Mouse (Mus musculus): Measurements from ENCODE around the gene Gdap1l1.

GRCm38 (mm10) chr2:163418841-163419345, 19.4 kb upstream of the Gdap1l1 start:
- TF ChIP-seq TAL1 (conservative IDR thresholded peaks at IDR 0.05; ENCODE audit: low read depth, low read length) (no peak), CTCF (IDR thresholded peaks at IDR 0.05; ENCODE audit: low read depth, low read length) (no peak), GATA2 (IDR thresholded peaks at IDR 0.05; ENCODE audit: borderline replicate concordance, low read depth, low read length) (no peak)
